Mouse (Mus musculus): ENCODE data around the gene Gse1. TPM values are rescaled to one million over a fixed set of nuclear protein-coding genes. Genes with fewer than 3 reads are reported as not detected.

Gse1 gene
- total RNA-seq, 2 experiments from 2014 or later: 21.2 to 26.6 TPM

Small RNA genes within 50 kb of the gene (microRNA-seq; reads per million reads assigned to microRNA genes)
- gene Gm22715 (ENCODE audit: borderline number of aligned reads in 2 of 2): 0 reads per million in 2 experiments
- 1.3 to 2.9 reads per million in 2 experiments for gene Mir7687 (ENCODE audit: borderline number of aligned reads in 2 of 2)

Other genes starting within 250 kb of the Gse1 start
- 10 to 100 TPM; 22.5 to 29.5 TPM for gene Crispld2, start 236.0 kb upstream of the Gse1 start, total RNA-seq (2021)
- 10 to 100 TPM; 30.5 to 31.1 TPM for gene Zdhhc7, start 127.0 kb upstream of the Gse1 start, total RNA-seq (2021)
- gene 6430548M08Rik, start 114.3 kb upstream of the Gse1 start, total RNA-seq (2021): 10 to 100 TPM; 13.8 to 15.9 TPM
- gene Fam92b, start 51.0 kb upstream of the Gse1 start, total RNA-seq (2021): not detected